ENCODE assay signal across 12 mouse cellular contexts in the genomic region with DNA sequence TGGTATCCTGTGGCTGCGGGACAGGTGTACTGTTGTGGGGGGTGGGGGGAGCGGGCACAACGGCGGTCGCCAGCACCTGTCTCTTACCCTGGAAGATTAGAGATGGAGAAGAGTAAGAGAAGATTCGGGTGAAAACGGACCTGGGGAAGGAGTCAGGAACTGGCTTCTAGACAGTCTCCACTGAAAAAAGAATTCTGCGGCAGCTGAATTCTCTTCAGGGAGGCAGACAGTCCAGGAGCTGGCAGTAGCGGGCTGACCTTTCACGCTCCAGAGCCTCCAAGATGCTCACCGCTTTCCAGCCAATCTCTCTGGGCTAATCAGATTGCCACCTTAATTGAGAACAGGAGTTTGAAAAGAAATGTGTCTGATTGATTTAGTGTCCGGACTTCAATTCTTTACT. TPM values are rescaled to one million over a fixed set of nuclear protein-coding genes. Genes with fewer than 3 reads are reported as not detected.
DNase-seq lines count a peak whose midpoint lies in the region; ATAC-seq and TF ChIP-seq lines count a peak whose summit lies in the region.
"Had no signal": no experiment of that assay in that cellular context is flagged by ENCODE, and none has a peak within 500 bp of the region (broad histone marks: within the 10 kb centered on the region; RNA-seq: fewer than 3 reads in every experiment).

No protein-coding gene starts in this region.

- no peaks in the 10 kb centered on the region for H3K27me3 ChIP-seq in ES-Bruce4 (ENCODE audit: control insufficient read depth, insufficient read depth, low read length, poor library complexity, severe bottlenecking)
- H3K27me3 ChIP-seq in limb, embryonic 13.5 days = no peaks in the 10 kb centered on the region
- H3K27me3 ChIP-seq: intestine, embryonic 15.5 days had no signal

- ATAC-seq in limb, embryonic 13.5 days (ENCODE audit: low FRiP score, low read depth) = no peak

- peak overlapping the region; percentile 18 for H3K4me3 ChIP-seq in ES-Bruce4 (ENCODE audit: low read depth, low read length)
- H3K4me3 ChIP-seq in limb, embryonic 13.5 days = no peak overlapping the region
- H3K4me3 ChIP-seq: intestine, embryonic 15.5 days had no signal

- no peak for TF ChIP-seq POLR2A in ES-Bruce4 (IDR thresholded peaks at IDR 0.05; ENCODE audit: insufficient read depth, low read length)

- no peak overlapping the region for H3K9ac ChIP-seq in ES-Bruce4 (ENCODE audit: low read depth, poor library complexity, severe bottlenecking)
- no peak overlapping the region for H3K9ac ChIP-seq in limb, embryonic 13.5 days
- H3K9ac ChIP-seq: intestine, embryonic 15.5 days had no signal

- TF ChIP-seq EP300 in ES-Bruce4 (IDR thresholded peaks at IDR 0.05; ENCODE audit: insufficient read depth, low read depth, low read length) = no peak

- no peak for TF ChIP-seq CTCF in ES-Bruce4 (IDR thresholded peaks at IDR 0.05; ENCODE audit: low read depth, low read length)

- DNase-seq in embryo, embryonic 10.5 days (ENCODE audit: low spot score) = peak; percentile 47
- DNase-seq in embryo, embryonic 11 days = no peak
- DNase-seq in cerebellum, postnatal 25 days = peak; percentile 87 to 88
- no peak for DNase-seq in frontal cortex, adult 2 months (ENCODE audit: extremely low spot score in 1 of 2, low spot score in 1 of 2)
- DNase-seq in adrenal gland, postnatal 36 days = no peak
- no peak for DNase-seq in heart, adult 8-10 months (ENCODE audit: low spot score)
- DNase-seq: gastrocnemius, postnatal 36 days; right cerebral cortex, postnatal 25 days had no signal

- H3K27ac ChIP-seq in ES-Bruce4 (ENCODE audit: insufficient read depth, low read length) = no peak overlapping the region
- H3K27ac ChIP-seq in limb, embryonic 13.5 days = no peak overlapping the region
- H3K27ac ChIP-seq: intestine, embryonic 15.5 days had no signal

- H3K4me2 ChIP-seq in limb, embryonic 13.5 days (replicated peaks) = 0 out of 2 replicates have a peak overlapping the region, but pooled peaks have one; percentile 23
- H3K4me2 ChIP-seq: intestine, embryonic 15.5 days had no signal

- WGBS in limb, embryonic 13.5 days = 28% methylated on average over 12 of the region's 12 CpGs

- no peaks in the 10 kb centered on the region for H3K4me1 ChIP-seq in ES-Bruce4 (ENCODE audit: control insufficient read depth, insufficient read depth, low read length)
- peaks cover 15% of the 10 kb centered on the region for H3K4me1 ChIP-seq in limb, embryonic 13.5 days

- no peaks in the 10 kb centered on the region for H3K36me3 ChIP-seq in ES-Bruce4 (ENCODE audit: control insufficient read depth, insufficient read depth, low read length, poor library complexity, severe bottlenecking)
- H3K36me3 ChIP-seq in limb, embryonic 13.5 days = no peaks in the 10 kb centered on the region
- H3K36me3 ChIP-seq: intestine, embryonic 15.5 days had no signal

- no peaks in the 10 kb centered on the region for H3K9me3 ChIP-seq in ES-Bruce4 (replicated peaks; ENCODE audit: control insufficient read depth, insufficient read depth, low read length, poor library complexity, severe bottlenecking)
- no peaks in the 10 kb centered on the region for H3K9me3 ChIP-seq in limb, embryonic 13.5 days
- H3K9me3 ChIP-seq: intestine, embryonic 15.5 days had no signal

RNA-seq across cellular contexts. Expression of gene Efr3b, which starts 30.0 kb away (rescaled TPM):
- polyA plus RNA-seq in ES-Bruce4 (2011; ENCODE audit: insufficient read depth, insufficient read length, low read depth, missing spikeins) = 3.7 and 4.1 TPM in 2 replicates
- 6.0 and 6.2 TPM in 2 replicates for polyA plus RNA-seq in limb, embryonic 13.5 days (2015; fragmentation: Nextera tagmentation; extraction: Ambion mirVana)
- polyA plus RNA-seq in frontal cortex, adult 2 months (2012; rRNA removed) = 67.8 and 79.0 TPM in 2 replicates
- 1 to 10 TPM; 1.9 to 5.1 TPM for total RNA-seq in adrenal gland, postnatal 36 days (2021)
- total RNA-seq in heart, adult 8-10 months (2022) = 1 to 10 TPM; 5.6 to 8.2 (median 7.0) TPM

RNA-seq across cellular contexts. Expression of gene Pomc, which starts 54.0 kb away (rescaled TPM):
- 1.2 TPM in 1 of 2 replicates, not detected in the other for polyA plus RNA-seq in ES-Bruce4 (2011; ENCODE audit: insufficient read depth, insufficient read length, low read depth, missing spikeins)
- 3.2 and 4.5 TPM in 2 replicates for polyA plus RNA-seq in limb, embryonic 13.5 days (2015; fragmentation: Nextera tagmentation; extraction: Ambion mirVana)
- 5.6 and 5.8 TPM in 2 replicates for polyA plus RNA-seq in frontal cortex, adult 2 months (2012; rRNA removed)
- 1 to 10 TPM; 1.2 to 1.3 TPM for total RNA-seq in adrenal gland, postnatal 36 days (2021)
- under 1 TPM in 3 of 4 experiments, not detected in 1; 0.46 to 0.75 (median 0.56) TPM for total RNA-seq in heart, adult 8-10 months (2022)
- total RNA-seq: gastrocnemius, postnatal 36 days had no signal
- polyA plus RNA-seq: liver, adult 2 months had no signal

Comparison
In these comparisons a context has a peak if more than half of its experiments do, and no peak if none do; other contexts are left out.
1. DNase-seq: peak in embryo, embryonic 10.5 days (single experiment) and cerebellum, postnatal 25 days (2 of 2); none in embryo, embryonic 11 days (single experiment), frontal cortex, adult 2 months (0 of 2), adrenal gland, postnatal 36 days (0 of 2) and heart, adult 8-10 months (single experiment).